Mouse (Mus musculus): ENCODE results near the gene Iqcm. TPM values are rescaled to one million over a fixed set of nuclear protein-coding genes. Genes with fewer than 3 reads are reported as not detected.

Iqcm gene
- polyA plus RNA-seq, 1 experiment from 2014 or later, result not detected

- H3K4me1 ChIP-seq (replicated peaks), result no peaks in the 10 kb centered on the region
- H3K36me3 ChIP-seq, result no peaks in the 10 kb centered on the region
- no peak for ATAC-seq (ENCODE audit: insufficient number of reproducible peaks, low FRiP score)
- no peak overlapping the region for H3K4me3 ChIP-seq
- H3K9me3 ChIP-seq (replicated peaks), result peaks cover 8% of the 10 kb centered on the region; the same call in 1 of the 2 replicates
- H3K4me2 ChIP-seq, result no peak overlapping the region
- no peak overlapping the region for H3K9ac ChIP-seq
- no peak overlapping the region for H3K27ac ChIP-seq (ENCODE audit: poor library complexity, severe bottlenecking)
- no peaks in the 10 kb centered on the region for H3K27me3 ChIP-seq (replicated peaks)
Observed at GRCm38 (mm10) chr8:75755596-75755995, 307.1 kb downstream of the Iqcm start.

DNA sequence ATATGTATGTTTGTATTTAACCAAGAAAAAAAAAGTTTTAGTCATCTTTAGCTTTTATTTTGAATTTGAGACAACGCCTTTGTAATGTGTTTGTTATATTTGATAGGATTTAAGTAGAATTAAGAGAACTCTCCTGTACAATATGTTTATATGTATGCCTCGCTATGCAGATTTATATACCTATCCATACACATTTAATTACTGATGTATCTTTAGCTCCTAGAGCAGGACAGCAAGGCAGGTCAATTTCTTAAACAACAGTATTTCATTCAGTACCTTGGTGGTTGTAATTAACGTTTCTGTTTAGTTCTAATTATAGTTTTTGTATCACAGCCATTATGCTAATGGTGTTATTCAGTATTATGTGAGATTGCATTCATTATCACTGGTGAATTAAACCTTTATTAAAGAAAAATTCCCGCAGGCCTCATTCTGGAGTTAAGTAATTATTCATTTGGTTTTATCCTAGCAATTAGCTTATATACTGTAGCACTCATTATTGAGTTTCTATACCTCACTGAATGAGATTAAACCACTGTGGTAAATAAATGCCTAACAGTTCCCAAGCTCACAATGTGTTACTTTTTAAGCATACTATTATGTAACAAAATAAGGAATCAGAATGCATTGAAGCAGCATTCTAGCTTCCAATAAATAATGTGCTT lies 380.1 kb downstream of the Iqcm start:
- ATAC-seq (ENCODE audit: insufficient number of reproducible peaks, low FRiP score), result no peak
- no peaks in the 10 kb centered on the region for H3K36me3 ChIP-seq
- H3K4me3 ChIP-seq, result no peak overlapping the region
- 68% methylated on average over 4 of the region's 4 CpGs for WGBS
- no peaks in the 10 kb centered on the region for H3K9me3 ChIP-seq (replicated peaks)
- no peak overlapping the region for H3K4me2 ChIP-seq
- H3K9ac ChIP-seq, result no peak overlapping the region
- H3K27me3 ChIP-seq (replicated peaks), result no peaks in the 10 kb centered on the region
- no peaks in the 10 kb centered on the region for H3K4me1 ChIP-seq (replicated peaks)
- no peak overlapping the region for H3K27ac ChIP-seq (ENCODE audit: poor library complexity, severe bottlenecking)

DNA sequence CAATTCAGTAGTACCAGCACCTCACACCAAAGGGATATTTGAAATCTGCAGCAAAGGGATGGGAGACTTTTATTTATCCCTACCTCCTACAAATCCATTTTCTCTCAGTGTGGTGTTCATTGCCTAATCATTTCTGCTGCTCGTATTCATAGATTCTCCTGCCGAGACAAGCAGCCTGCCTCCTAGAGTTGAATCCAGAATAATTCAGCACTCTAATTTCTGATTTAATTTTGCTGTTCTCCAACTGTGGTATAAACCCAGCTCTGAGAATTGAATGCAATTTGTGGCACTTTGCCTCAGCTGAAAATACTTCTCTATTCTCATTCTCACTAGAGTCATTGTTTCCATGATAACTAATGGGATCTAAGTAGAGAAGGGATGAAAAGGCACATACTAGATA lies 386.8 kb downstream of the Iqcm start:
- WGBS, result 69% methylated on average over 2 of the region's 2 CpGs
- no peak overlapping the region for H3K27ac ChIP-seq (ENCODE audit: poor library complexity, severe bottlenecking)
- H3K9ac ChIP-seq, result no peak overlapping the region
- no peak overlapping the region for H3K4me3 ChIP-seq
- H3K27me3 ChIP-seq (replicated peaks), result no peaks in the 10 kb centered on the region
- H3K36me3 ChIP-seq, result no peaks in the 10 kb centered on the region
- H3K4me1 ChIP-seq (replicated peaks), result no peaks in the 10 kb centered on the region
- H3K4me2 ChIP-seq, result no peak overlapping the region
- H3K9me3 ChIP-seq (replicated peaks), result no peaks in the 10 kb centered on the region
- no peak for ATAC-seq (ENCODE audit: insufficient number of reproducible peaks, low FRiP score)

DNA sequence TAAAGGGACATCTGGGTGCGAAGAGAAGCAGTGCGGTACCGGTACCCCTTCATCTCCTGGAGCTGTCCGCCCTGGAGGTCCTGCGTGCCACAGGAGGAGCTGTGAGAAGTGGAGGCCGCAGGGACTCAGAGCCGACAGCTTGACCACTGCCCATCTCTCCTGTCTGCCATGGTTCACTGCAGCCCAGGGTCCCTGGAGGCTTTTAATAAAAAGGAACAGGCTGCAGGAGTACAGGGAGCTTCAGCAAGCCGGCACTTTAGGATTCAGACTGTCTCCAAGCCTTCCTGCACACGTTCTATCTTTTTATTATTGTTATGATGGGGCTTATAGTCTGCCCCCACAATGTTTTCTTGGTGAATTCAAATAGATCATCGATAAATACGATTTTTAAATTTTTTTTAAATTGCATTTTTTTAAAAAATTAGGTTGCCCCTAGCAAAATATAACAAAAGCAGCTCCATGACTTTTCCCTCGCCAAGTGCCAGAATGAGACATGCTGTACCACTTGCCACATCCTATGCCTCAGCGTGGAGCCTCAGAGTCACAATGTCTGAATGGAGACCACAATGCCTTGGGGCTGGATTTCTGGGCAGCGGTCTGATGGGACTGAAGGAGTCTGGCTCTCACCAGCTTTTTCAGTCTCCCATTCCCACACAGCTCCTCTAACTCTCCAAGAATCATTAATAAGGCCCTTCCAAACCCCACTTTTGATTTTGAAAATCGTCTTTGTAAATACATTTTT lies 469.3 kb downstream of the Iqcm start:
- no peak overlapping the region for H3K4me3 ChIP-seq
- H3K9me3 ChIP-seq (replicated peaks), result no peaks in the 10 kb centered on the region
- H3K27me3 ChIP-seq (replicated peaks), result no peaks in the 10 kb centered on the region
- H3K27ac ChIP-seq (ENCODE audit: poor library complexity, severe bottlenecking), result no peak overlapping the region
- H3K9ac ChIP-seq, result no peak overlapping the region
- 72% methylated on average over 15 of the region's 15 CpGs for WGBS
- H3K36me3 ChIP-seq, result no peaks in the 10 kb centered on the region
- no peak for ATAC-seq (ENCODE audit: insufficient number of reproducible peaks, low FRiP score)
- no peaks in the 10 kb centered on the region for H3K4me1 ChIP-seq (replicated peaks)
- no peak overlapping the region for H3K4me2 ChIP-seq

DNA sequence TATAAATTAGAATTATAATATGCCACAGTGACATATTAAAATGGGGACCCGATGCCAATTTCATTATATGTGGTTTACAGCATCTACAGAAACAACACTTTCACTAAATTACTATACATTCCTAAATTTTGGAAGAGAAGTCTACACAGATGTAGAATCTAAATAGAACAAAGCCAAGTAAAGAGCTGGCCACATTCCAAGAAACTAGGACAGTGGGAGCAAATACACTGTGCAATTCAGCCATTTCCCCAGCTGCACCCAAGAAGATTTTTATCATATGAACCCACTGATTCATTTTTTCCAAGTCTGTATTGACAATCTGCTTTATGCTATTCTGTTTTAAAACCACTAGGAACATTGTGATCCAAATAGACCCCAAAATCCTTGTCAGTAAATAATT lies 500.7 kb downstream of the Iqcm start:
- 62% methylated on average over 1 of the region's 1 CpGs for WGBS

GRCm38 (mm10) chr8:75956016-75956415 lies 507.5 kb downstream of the Iqcm start:
- H3K9me3 ChIP-seq (replicated peaks), result no peaks in the 10 kb centered on the region
- H3K27me3 ChIP-seq (replicated peaks), result no peaks in the 10 kb centered on the region
- no peak overlapping the region for H3K27ac ChIP-seq (ENCODE audit: poor library complexity, severe bottlenecking)
- H3K4me1 ChIP-seq (replicated peaks), result no peaks in the 10 kb centered on the region
- 69% methylated on average over 2 of the region's 2 CpGs for WGBS
- no peak overlapping the region for H3K9ac ChIP-seq
- no peak for ATAC-seq (ENCODE audit: insufficient number of reproducible peaks, low FRiP score)
- no peak overlapping the region for H3K4me3 ChIP-seq
- H3K36me3 ChIP-seq, result no peaks in the 10 kb centered on the region
- H3K4me2 ChIP-seq, result no peak overlapping the region

More for the DNA sequence above, 500.7 kb downstream of the Iqcm start:
- no peak overlapping the region for H3K4me3 ChIP-seq
- no peaks in the 10 kb centered on the region for H3K4me1 ChIP-seq (replicated peaks)
- no peak overlapping the region for H3K27ac ChIP-seq (ENCODE audit: poor library complexity, severe bottlenecking)
- H3K9ac ChIP-seq, result no peak overlapping the region
- no peaks in the 10 kb centered on the region for H3K27me3 ChIP-seq (replicated peaks)
- no peaks in the 10 kb centered on the region for H3K36me3 ChIP-seq
- no peak overlapping the region for H3K4me2 ChIP-seq
- no peak for ATAC-seq (ENCODE audit: insufficient number of reproducible peaks, low FRiP score)
- H3K9me3 ChIP-seq (replicated peaks), result no peaks in the 10 kb centered on the region

DNA sequence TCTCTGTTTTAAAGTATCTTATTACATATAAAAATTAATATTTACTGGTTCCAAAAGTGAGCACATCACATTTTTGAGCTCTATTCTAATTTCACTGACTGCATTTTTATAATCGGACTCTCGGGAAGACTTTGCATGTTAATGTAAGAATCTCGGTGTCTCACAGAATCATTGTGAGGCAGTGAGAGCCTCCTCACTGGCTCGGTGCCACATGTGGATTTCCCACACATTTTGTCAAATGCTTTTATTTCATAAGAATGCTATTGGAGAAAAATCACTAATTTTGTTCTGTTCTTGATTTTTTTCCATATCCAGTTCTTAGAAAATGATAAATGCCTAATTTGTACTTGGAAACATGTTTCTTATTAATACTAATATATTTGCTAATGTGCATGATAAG lies 570.0 kb downstream of the Iqcm start:
- no peak overlapping the region for H3K4me3 ChIP-seq
- no peak overlapping the region for H3K27ac ChIP-seq (ENCODE audit: poor library complexity, severe bottlenecking)
- H3K9ac ChIP-seq, result no peak overlapping the region
- no peak for ATAC-seq (ENCODE audit: insufficient number of reproducible peaks, low FRiP score)
- no peaks in the 10 kb centered on the region for H3K4me1 ChIP-seq (replicated peaks)
- no peak overlapping the region for H3K4me2 ChIP-seq
- 88% methylated on average over 4 of the region's 4 CpGs for WGBS
- H3K36me3 ChIP-seq, result no peaks in the 10 kb centered on the region
- no peaks in the 10 kb centered on the region for H3K27me3 ChIP-seq (replicated peaks)
- no peaks in the 10 kb centered on the region for H3K9me3 ChIP-seq (replicated peaks)

Other genes starting within 250 kb of the Iqcm start
- 0.13 TPM in 2 replicates for gene Rasd2, start 234.8 kb upstream of the Iqcm start, polyA plus RNA-seq (2016; fragmentation: Nextera tagmentation; extraction: Ambion mirVana)
- 0.38 and 0.68 TPM in 2 replicates for gene Gm10358, start 42.1 kb upstream of the Iqcm start, polyA plus RNA-seq (2016; fragmentation: Nextera tagmentation; extraction: Ambion mirVana)

Data from heart, embryonic 12.5 days (tissue).